Mouse (Mus musculus) E14TG2a.4 (cell line): ENCODE measurements around the gene Ecpas.

ENCODE experiments used
- H3K27me3 ChIP-seq: 2 replicates; pipeline ENCODE4 v1.6.1; 2014; ENCODE audit warnings: low read length, control low read depth; ENCODE audit not compliant: insufficient read depth
- H3K36me3 ChIP-seq: 2 replicates; pipeline ENCODE4 v1.6.1; 2014; ENCODE audit warnings: low read length, control low read depth; ENCODE audit not compliant: insufficient read depth
- H3K4me1 ChIP-seq: replicated peaks from 2 replicates; pipeline ENCODE4 v1.6.1; 2014; ENCODE audit warnings: low read depth, low read length, control low read depth
- H3K4me3 ChIP-seq: replicated peaks from 2 replicates; pipeline ENCODE4 v1.5.1; 2014; ENCODE audit warnings: mild to moderate bottlenecking, low read length
- H3K9me3 ChIP-seq: 2 replicates; pipeline ENCODE4 v1.6.1; 2014; ENCODE audit warnings: low read length, control low read depth
- CTCF ChIP-seq: conservative IDR thresholded peaks from 2 replicates; pipeline ENCODE4 v1.5.1; 2014; ENCODE audit warnings: low read length
- NANOG ChIP-seq: IDR thresholded peaks from 2 replicates; pipeline ENCODE4 v1.6.1; 2014; ENCODE audit warnings: borderline replicate concordance, low read length, mixed read lengths
- POU5F1 ChIP-seq: IDR thresholded peaks from 2 replicates; pipeline ENCODE4 v1.6.1; 2014; ENCODE audit warnings: low read length, borderline replicate concordance

Ecpas gene

DNA sequence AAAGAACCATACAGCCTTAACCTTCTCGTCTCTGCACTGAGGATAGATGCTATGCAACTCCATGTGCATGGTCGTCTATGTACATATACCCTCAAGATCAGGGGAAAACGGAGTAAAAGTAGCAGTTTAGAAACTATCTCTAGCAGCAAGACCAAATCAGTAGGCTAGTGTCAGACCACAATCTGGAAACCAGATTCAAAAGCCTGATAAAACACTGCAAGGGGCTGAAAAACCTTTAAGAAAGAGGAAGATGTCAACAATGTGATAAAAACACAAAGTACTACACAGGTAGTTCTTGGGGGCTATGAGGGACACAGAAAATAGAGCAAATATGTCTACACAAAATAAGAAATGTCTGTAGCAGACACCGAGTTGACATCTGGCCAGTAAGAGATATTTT lies 38.2 kb downstream of the Ecpas start:
- Histone ChIP-seq H3K4me1 (no peaks in the 10 kb centered on the region), H3K36me3 (no peaks in the 10 kb centered on the region), H3K9me3 (no peaks in the 10 kb centered on the region), H3K4me3 (no peak overlapping the region), H3K27me3 (no peaks in the 10 kb centered on the region)
- no peak for TF ChIP-seq CTCF
- TF ChIP-seq POU5F1, result no peak
- no peak for TF ChIP-seq NANOG

- Histone ChIP-seq H3K9me3 (no peaks in the 10 kb centered on the region), H3K4me3 (no peak overlapping the region)
- no peak for TF ChIP-seq CTCF
- TF ChIP-seq POU5F1, result no peak
- no peak for TF ChIP-seq NANOG
Measured at GRCm38 (mm10) chr4:58867242-58867641, 45.3 kb downstream of the Ecpas start.

GRCm38 (mm10) chr4:58832908-58833307 lies 79.6 kb downstream of the Ecpas start:
- Histone ChIP-seq H3K4me1 (no peaks in the 10 kb centered on the region), H3K27me3 (no peaks in the 10 kb centered on the region), H3K36me3 (no peaks in the 10 kb centered on the region), H3K4me3 (no peak overlapping the region), H3K9me3 (no peaks in the 10 kb centered on the region)
- no peak for TF ChIP-seq CTCF
- TF ChIP-seq POU5F1, result no peak
- no peak for TF ChIP-seq NANOG

More at GRCm38 (mm10) chr4:58867242-58867641, 45.3 kb downstream of the Ecpas start:
- H3K36me3 ChIP-seq, result no peaks in the 10 kb centered on the region
- H3K27me3 ChIP-seq, result no peaks in the 10 kb centered on the region
- H3K4me1 ChIP-seq, result no peaks in the 10 kb centered on the region

- no peaks in the 10 kb centered on the region for H3K27me3 ChIP-seq
- 0 out of 2 replicates have a peak, but pooled peaks cover 3% of the 10 kb centered on the region for H3K36me3 ChIP-seq
- no peak overlapping the region for H3K4me3 ChIP-seq
- H3K9me3 ChIP-seq, result no peaks in the 10 kb centered on the region
- TF ChIP-seq NANOG, result no peak
- TF ChIP-seq POU5F1, result no peak
- TF ChIP-seq CTCF, result no peak
- no peaks in the 10 kb centered on the region for H3K4me1 ChIP-seq
Measured at GRCm38 (mm10) chr4:58825921-58826320, 86.6 kb downstream of the Ecpas start.

DNA sequence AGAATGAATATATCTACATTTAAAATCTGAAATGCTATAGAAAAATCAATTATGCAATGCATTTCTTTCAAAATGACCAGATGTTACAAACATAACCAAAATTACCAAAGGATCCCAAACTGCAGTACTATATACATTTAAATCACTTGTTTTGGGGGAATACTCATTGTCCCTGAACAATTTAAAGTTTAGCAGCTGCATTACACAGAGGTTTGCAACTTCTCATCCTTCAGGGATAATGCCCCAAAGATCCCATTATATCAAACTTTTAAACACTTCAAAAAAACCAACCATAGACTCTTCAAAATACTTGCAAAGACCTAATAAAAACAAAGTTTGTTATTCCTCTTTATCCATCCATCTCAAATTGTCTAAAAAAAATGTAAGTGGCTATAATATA lies 124.9 kb downstream of the Ecpas start, which contains the start of gene Olfr267:
Olfr267 (minus strand) TSS at position 101 of the 400 bp plus-strand sequence.
- Histone ChIP-seq H3K4me1 (no peaks in the 10 kb centered on the region), H3K36me3 (no peaks in the 10 kb centered on the region), H3K4me3 (no peak within 1 kb of the TSS), H3K9me3 (no peaks in the 10 kb centered on the region), H3K27me3 (no peaks in the 10 kb centered on the region)
- TF ChIP-seq CTCF (no peak), NANOG (no peak), POU5F1 (no peak)

GRCm38 (mm10) chr4:58786659-58787058 lies 125.9 kb downstream of the Ecpas start:
- H3K4me3 ChIP-seq, result no peak overlapping the region
- no peaks in the 10 kb centered on the region for H3K27me3 ChIP-seq
- H3K9me3 ChIP-seq, result no peaks in the 10 kb centered on the region
- no peaks in the 10 kb centered on the region for H3K4me1 ChIP-seq
- no peak for TF ChIP-seq NANOG
- TF ChIP-seq CTCF, result no peak
- no peak for TF ChIP-seq POU5F1
- no peaks in the 10 kb centered on the region for H3K36me3 ChIP-seq

- no peak overlapping the region for H3K4me3 ChIP-seq
- no peaks in the 10 kb centered on the region for H3K36me3 ChIP-seq
- H3K27me3 ChIP-seq, result no peaks in the 10 kb centered on the region
- H3K9me3 ChIP-seq, result peaks cover 15% of the 10 kb centered on the region
- no peaks in the 10 kb centered on the region for H3K4me1 ChIP-seq
- no peak for TF ChIP-seq POU5F1
- no peak for TF ChIP-seq NANOG
- TF ChIP-seq CTCF, result no peak
Measured at GRCm38 (mm10) chr4:58763417-58763816, 149.1 kb downstream of the Ecpas start.

DNA sequence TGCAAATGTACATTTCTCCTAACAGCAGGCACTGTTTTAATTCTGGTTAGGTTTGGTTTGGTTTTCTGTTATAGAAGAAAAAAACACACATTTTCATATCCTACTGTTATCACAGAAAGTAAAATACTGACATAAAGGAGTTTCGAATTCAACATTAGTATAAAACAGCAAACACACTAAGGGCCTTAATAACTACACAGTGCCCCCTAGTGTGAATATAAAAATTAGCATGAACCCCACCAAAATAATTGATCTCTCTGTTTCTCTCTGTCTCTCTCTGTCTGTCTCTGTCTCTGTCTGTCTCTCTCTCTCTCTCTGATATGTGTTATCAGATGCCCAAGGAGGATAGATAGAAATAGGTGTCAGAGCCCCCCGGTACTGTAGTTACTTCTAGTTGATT lies 163.0 kb downstream of the Ecpas start:
- Histone ChIP-seq H3K4me3 (no peak overlapping the region), H3K36me3 (no peaks in the 10 kb centered on the region), H3K4me1 (no peaks in the 10 kb centered on the region), H3K27me3 (no peaks in the 10 kb centered on the region), H3K9me3 (peaks cover 10% of the 10 kb centered on the region)
- TF ChIP-seq CTCF (peak; percentile 44), POU5F1 (no peak), NANOG (no peak)

- Histone ChIP-seq H3K4me1 (no peaks in the 10 kb centered on the region), H3K36me3 (no peaks in the 10 kb centered on the region), H3K9me3 (peaks cover 10% of the 10 kb centered on the region), H3K27me3 (no peaks in the 10 kb centered on the region), H3K4me3 (no peak overlapping the region)
- TF ChIP-seq CTCF, result no peak
- TF ChIP-seq NANOG, result no peak
- TF ChIP-seq POU5F1, result no peak
Measured at GRCm38 (mm10) chr4:58749101-58749500, 163.4 kb downstream of the Ecpas start.
